In genomic region chr13:44733373-44734111, GRCm38 (mm10) we compare ENCODE assay signal across 7 mouse cellular contexts. TPM values are rescaled to one million over a fixed set of nuclear protein-coding genes. Genes with fewer than 3 reads are reported as not detected.
A peak's percentile ranks its signal among the peaks of the same experiment; 100 is the strongest.
DNase-seq lines count a peak whose midpoint lies in the region; ATAC-seq and TF ChIP-seq lines count a peak whose summit lies in the region.

No protein-coding gene starts in this region.

- H3K9me3 ChIP-seq in intestine, postnatal 0 days (ENCODE audit: control insufficient read depth), result no peaks in the 10 kb centered on the region
- H3K9me3 ChIP-seq in limb, embryonic 12.5 days, result no peaks in the 10 kb centered on the region
- H3K9me3 ChIP-seq in midbrain, embryonic 14.5 days (ENCODE audit: control insufficient read depth, low read length), result no peaks in the 10 kb centered on the region

- H3K4me3 ChIP-seq in intestine, postnatal 0 days (ENCODE audit: low read depth, low read length), result peak overlapping the region; percentile 71
- peak overlapping the region; percentile 75 for H3K4me3 ChIP-seq in limb, embryonic 12.5 days (replicated peaks)
- peak overlapping the region; percentile 72 for H3K4me3 ChIP-seq in midbrain, embryonic 14.5 days (replicated peaks; ENCODE audit: low read depth, low read length)

- peak overlapping the region; percentile 70 for H3K9ac ChIP-seq in intestine, postnatal 0 days (ENCODE audit: low read depth, low read length)
- H3K9ac ChIP-seq in limb, embryonic 12.5 days (replicated peaks), result peak overlapping the region; percentile 85
- H3K9ac ChIP-seq in midbrain, embryonic 14.5 days (replicated peaks; ENCODE audit: low read length), result peak overlapping the region; percentile 73

- H3K27ac ChIP-seq in intestine, postnatal 0 days (ENCODE audit: low read depth, low read length), result peak overlapping the region; percentile 77
- H3K27ac ChIP-seq in limb, embryonic 12.5 days, result peak overlapping the region; percentile 86
- peak overlapping the region; percentile 78 for H3K27ac ChIP-seq in midbrain, embryonic 14.5 days (replicated peaks; ENCODE audit: low read depth, low read length)

- peak overlapping the region; percentile 97 for H3K4me2 ChIP-seq in intestine, postnatal 0 days (replicated peaks; ENCODE audit: low read depth)
- H3K4me2 ChIP-seq in limb, embryonic 12.5 days, result peak overlapping the region; percentile 79
- peak overlapping the region; percentile 60 for H3K4me2 ChIP-seq in midbrain, embryonic 14.5 days (ENCODE audit: low read length)

- TF ChIP-seq CTCF in intestine, postnatal 0 days (IDR thresholded peaks at IDR 0.05; ENCODE audit: low read depth), result peak; percentile 70

- no peaks in the 10 kb centered on the region for H3K36me3 ChIP-seq in intestine, postnatal 0 days (ENCODE audit: control insufficient read depth, insufficient read depth)
- H3K36me3 ChIP-seq in limb, embryonic 12.5 days, result no peaks in the 10 kb centered on the region
- H3K36me3 ChIP-seq in midbrain, embryonic 14.5 days (ENCODE audit: control insufficient read depth, insufficient read depth, low read length), result no peaks in the 10 kb centered on the region

- WGBS in intestine, postnatal 0 days, result under 1% methylated on average over 36 of the region's 71 CpGs
- under 1% methylated on average over 58 of the region's 71 CpGs for WGBS in limb, embryonic 12.5 days
- under 1% methylated on average over 70 of the region's 71 CpGs for WGBS in midbrain, embryonic 14.5 days

- DNase-seq in adrenal gland, postnatal 10 days, result peak; percentile 95
- DNase-seq in embryo, embryonic 9.5 days (ENCODE audit: extremely low spot score), result peak; percentile 89
- peak; percentile 78 to 89 for DNase-seq in gastrocnemius, postnatal 4 days (ENCODE audit: low spot score in 2 of 2)
- DNase-seq in midbrain, embryonic 14.5 days, result peak; percentile 87
- peak; percentile 81 for DNase-seq in spleen, adult 12 weeks (ENCODE audit: low spot score)

- no peaks in the 10 kb centered on the region for H3K27me3 ChIP-seq in intestine, postnatal 0 days (replicated peaks; ENCODE audit: control insufficient read depth, insufficient read depth, low read length)
- H3K27me3 ChIP-seq in limb, embryonic 12.5 days, result no peaks in the 10 kb centered on the region
- H3K27me3 ChIP-seq in midbrain, embryonic 14.5 days (ENCODE audit: control insufficient read depth, insufficient read depth, low read length), result no peaks in the 10 kb centered on the region

- peak; percentile 52 for ATAC-seq in intestine, postnatal 0 days
- 0 out of 2 replicates have a peak, but pooled peaks have one; percentile 18 for ATAC-seq in limb, embryonic 12.5 days (ENCODE audit: insufficient number of reproducible peaks, insufficient read depth, low FRiP score, low TSS enrichment, low read depth)
- peak; percentile 29 for ATAC-seq in midbrain, embryonic 14.5 days (ENCODE audit: low FRiP score, low TSS enrichment)

- H3K4me1 ChIP-seq in intestine, postnatal 0 days (replicated peaks; ENCODE audit: control insufficient read depth, insufficient read depth, low read length), result peaks cover 3% of the 10 kb centered on the region; the same call in 1 of the 2 replicates
- H3K4me1 ChIP-seq in limb, embryonic 12.5 days (replicated peaks), result peaks cover 39% of the 10 kb centered on the region
- H3K4me1 ChIP-seq in midbrain, embryonic 14.5 days (ENCODE audit: control insufficient read depth, insufficient read depth, low read length), result peaks cover 20% of the 10 kb centered on the region; the same call in 1 of the 2 replicates

RNA-seq across cellular contexts. Expression of gene Jarid2, which starts 4.3 kb away (rescaled TPM):
- 10 to 100 TPM; 45.0 to 60.1 TPM for total RNA-seq in adrenal gland, postnatal 10 days (2021)
- total RNA-seq in gastrocnemius, postnatal 4 days (2021), result 10 to 100 TPM; 41.4 to 50.6 TPM
- 6.6 and 6.8 TPM in 2 replicates for polyA plus RNA-seq in intestine, postnatal 0 days (2015; fragmentation: Nextera tagmentation; extraction: Ambion mirVana)
- polyA plus RNA-seq in limb, embryonic 12.5 days (2016; fragmentation: Nextera tagmentation; extraction: Ambion mirVana), result 57.4 and 63.8 TPM in 2 replicates
- polyA plus RNA-seq in midbrain, embryonic 14.5 days (2014; fragmentation: Nextera tagmentation; extraction: Ambion mirVana), result 31.7 and 35.7 TPM in 2 replicates

Comparison
In these comparisons a context has a peak if more than half of its experiments do, and no peak if none do; other contexts are left out.
1. Peak in every context shown above with its lines: DNase-seq, ATAC-seq, H3K4me3 ChIP-seq and H3K27ac ChIP-seq.